Mouse (Mus musculus) ES-Bruce4 (cell line): ENCODE results near the gene Map2k5.

Source experiments
- CTCF ChIP-seq: IDR thresholded peaks from one replicate; pipeline ENCODE4 v1.8.1; 2011; ENCODE audit warnings: low read depth, low read length
- EP300 ChIP-seq: IDR thresholded peaks from 2 replicates; pipeline ENCODE4 v1.6.1; 2011; ENCODE audit warnings: low read depth, low read length; ENCODE audit not compliant: insufficient read depth

DNA sequence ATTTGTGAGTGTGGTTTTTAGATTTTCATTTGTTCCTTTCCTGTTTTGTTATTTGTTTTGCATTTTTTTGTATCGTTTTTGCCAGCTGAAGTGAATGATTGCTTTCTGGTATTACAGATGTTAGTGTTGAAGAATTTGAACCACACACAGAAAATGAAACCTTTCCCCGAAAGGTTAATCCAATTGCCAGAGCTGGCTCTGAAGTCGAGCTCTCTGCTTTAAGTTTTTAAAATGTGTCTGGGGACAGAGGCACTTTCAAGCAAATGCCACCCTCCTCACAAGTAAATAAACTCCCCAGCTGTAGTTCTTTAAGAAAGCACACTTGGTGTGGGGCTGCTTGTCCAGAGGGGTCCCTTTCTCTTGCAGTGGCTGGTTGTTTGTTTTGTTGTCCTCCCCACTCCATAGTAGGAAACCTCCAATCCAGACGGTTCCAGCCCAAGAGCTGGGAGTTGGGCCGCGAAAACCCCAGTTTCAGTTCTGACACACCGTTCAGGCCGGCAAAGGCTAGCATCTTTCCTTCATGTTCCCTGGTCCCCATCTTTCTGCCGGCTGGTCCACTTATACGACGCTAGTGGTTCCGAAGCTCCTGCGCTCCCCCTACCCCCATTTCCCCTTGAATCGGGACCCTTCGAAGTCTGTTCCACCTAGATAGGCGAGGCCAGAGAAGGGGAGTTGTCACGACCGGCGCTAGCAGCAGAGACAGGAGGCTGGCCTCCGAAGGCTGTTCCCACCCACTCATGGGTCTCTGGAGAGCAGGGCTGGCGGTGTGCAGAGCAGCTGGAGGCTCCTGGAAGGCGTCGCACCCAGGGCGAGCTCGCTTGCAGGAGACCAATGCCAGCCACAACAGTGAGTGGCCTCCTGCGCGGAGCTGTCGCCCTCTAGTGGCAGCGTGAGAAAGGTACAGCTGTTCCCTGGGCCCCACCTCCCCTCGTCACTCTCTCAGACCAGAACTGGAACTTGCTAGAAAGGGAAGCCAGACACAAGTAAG lies 254.0 kb downstream of the Map2k5 start:
- TF ChIP-seq EP300 = peak; percentile 66
- TF ChIP-seq CTCF = peak; percentile 99
